Mouse (Mus musculus) megakaryocyte, embryonic 14.5 days (primary cell): ENCODE results near the gene Skil. TPM values are rescaled to one million over a fixed set of nuclear protein-coding genes. Genes with fewer than 3 reads are reported as not detected.
A peak's percentile ranks its signal among the peaks of the same experiment; 100 is the strongest.

Experiments used
- H3K27me3 ChIP-seq: replicated peaks from 2 replicates; pipeline ENCODE3; 2012; ENCODE audit warnings: inconsistent platforms
- H3K36me3 ChIP-seq: replicated peaks from 2 replicates; pipeline ENCODE3; 2012; ENCODE audit warnings: low read length, inconsistent platforms, mixed read lengths
- H3K4me1 ChIP-seq: 2 replicates; pipeline ENCODE4 v1.6.1; 2012; ENCODE audit warnings: inconsistent platforms
- H3K4me3 ChIP-seq: replicated peaks from 2 replicates; pipeline ENCODE3; 2012; ENCODE audit warnings: moderate library complexity, mild to moderate bottlenecking, inconsistent platforms
- H3K9me3 ChIP-seq: 2 replicates; pipeline ENCODE4 v1.6.1; 2012; ENCODE audit warnings: inconsistent platforms
- FLI1 ChIP-seq: IDR thresholded peaks from 2 replicates; pipeline ENCODE4 v1.6.1; 2012; ENCODE audit warnings: low read length, inconsistent platforms, mixed read lengths
- GATA1 ChIP-seq: IDR thresholded peaks from 3 replicates; pipeline ENCODE4 v1.6.1; 2012; ENCODE audit warnings: mixed read lengths, low read length, inconsistent platforms, borderline replicate concordance
- polyA plus RNA-seq: library from polyadenylated mRNA; stranded (reverse); fragments of >175 nt; gene quantifications from 2 replicates; pipeline ENCODE4 v1.2.3, GENCODE M21; 2012; ENCODE audit warnings: low replicate concordance; ENCODE audit not compliant: insufficient read depth

Skil gene
- polyA plus RNA-seq, 1 experiment = 1.2 TPM

DNA sequence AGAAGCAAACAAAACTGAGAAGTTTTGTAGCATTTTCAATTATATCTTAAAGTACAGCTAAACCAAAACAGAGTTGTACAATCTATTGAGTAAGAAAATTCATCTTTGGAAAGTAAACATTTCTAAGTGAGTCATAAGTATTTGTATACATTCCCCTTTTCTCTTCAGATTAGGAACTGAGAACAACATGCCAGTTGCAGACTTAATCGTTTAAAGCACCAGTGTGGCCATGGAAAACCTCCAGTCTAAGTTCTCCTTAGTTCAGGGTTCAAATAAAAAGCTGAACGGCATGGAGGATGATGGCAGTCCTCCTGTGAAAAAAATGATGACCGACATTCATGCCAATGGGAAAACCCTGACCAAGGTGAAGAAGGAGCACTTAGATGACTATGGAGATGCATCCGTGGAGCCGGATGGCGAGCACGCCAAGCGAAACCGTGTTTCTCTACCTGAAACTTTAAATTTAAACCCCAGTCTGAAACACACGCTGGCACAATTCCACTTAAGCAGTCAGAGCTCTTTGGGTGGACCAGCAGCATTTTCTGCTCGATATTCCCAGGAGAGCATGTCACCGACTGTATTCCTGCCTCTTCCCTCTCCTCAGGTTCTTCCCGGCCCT is 2.4 kb downstream of the Skil start:
- Histone ChIP-seq H3K36me3 (peaks cover 26% of the 10 kb centered on the region), H3K4me3 (peak overlapping the region; percentile 23), H3K4me1 (peaks cover 51% of the 10 kb centered on the region), H3K9me3 (no peaks in the 10 kb centered on the region), H3K27me3 (no peaks in the 10 kb centered on the region)
- no peak for TF ChIP-seq FLI1

DNA sequence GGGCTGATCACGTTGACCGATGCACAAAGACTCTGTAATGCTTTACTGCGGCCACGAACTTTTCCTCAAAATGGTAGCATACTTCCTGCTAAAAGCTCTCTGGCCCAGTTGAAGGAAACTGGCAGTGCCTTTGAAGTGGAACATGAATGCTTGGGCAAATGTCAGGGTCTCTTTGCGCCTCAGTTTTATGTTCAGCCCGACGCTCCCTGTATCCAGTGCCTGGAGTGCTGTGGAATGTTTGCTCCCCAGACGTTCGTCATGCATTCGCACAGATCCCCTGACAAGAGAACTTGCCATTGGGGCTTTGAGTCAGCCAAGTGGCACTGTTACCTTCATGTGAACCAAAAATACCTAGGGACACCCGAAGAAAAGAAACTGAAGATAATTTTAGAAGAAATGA is 3.1 kb downstream of the Skil start:
- H3K4me3 ChIP-seq = peak overlapping the region; percentile 65
- TF ChIP-seq FLI1 = no peak
- TF ChIP-seq GATA1 = no peak
- no peaks in the 10 kb centered on the region for H3K9me3 ChIP-seq
- peaks cover 49% of the 10 kb centered on the region for H3K4me1 ChIP-seq
- peaks cover 26% of the 10 kb centered on the region for H3K36me3 ChIP-seq
- no peaks in the 10 kb centered on the region for H3K27me3 ChIP-seq

DNA sequence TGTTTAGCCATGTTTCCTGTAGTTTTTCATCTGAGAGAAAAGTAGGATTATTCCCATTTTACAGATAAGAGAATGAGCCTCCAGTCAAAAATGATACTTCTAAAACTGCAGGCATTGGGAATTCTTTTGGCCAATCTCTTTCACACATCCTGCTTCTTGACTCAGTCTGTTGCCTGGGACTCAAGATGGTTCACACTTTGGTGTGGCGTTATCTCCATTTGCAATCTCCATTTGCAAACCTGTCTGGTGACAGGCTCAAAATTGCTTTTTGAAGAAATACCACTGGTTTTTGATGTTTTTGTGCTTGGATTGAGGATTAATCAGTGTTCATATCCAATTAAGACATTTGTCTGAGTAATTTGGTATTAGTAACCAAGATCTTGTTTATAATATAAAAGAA is 3.7 kb downstream of the Skil start:
- H3K36me3 ChIP-seq = peaks cover 26% of the 10 kb centered on the region
- no peaks in the 10 kb centered on the region for H3K9me3 ChIP-seq
- H3K4me1 ChIP-seq = peaks cover 45% of the 10 kb centered on the region
- TF ChIP-seq FLI1 = no peak
- TF ChIP-seq GATA1 = no peak
- no peaks in the 10 kb centered on the region for H3K27me3 ChIP-seq
- H3K4me3 ChIP-seq = no peak overlapping the region

DNA sequence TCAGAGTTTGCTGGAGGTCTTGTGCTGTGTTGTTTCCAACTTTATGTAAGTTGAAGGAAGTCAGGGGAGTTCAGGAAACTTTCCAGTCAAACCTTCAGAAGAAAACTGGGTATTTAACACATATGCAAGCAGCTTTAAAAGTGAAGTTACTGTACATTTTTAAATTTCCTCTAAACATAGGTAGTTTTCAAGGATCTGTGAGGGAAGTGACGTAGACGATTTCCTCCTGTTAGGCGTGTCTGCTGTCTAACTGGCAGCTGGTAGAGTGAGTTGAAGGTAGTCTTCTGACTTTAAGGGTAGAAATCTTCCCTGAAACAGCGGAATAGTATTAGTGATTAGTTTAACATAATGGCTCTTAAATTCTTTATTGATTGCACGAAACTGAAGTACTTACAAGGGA is 5.2 kb downstream of the Skil start:
- H3K9me3 ChIP-seq = no peaks in the 10 kb centered on the region
- no peaks in the 10 kb centered on the region for H3K27me3 ChIP-seq
- peaks cover 26% of the 10 kb centered on the region for H3K36me3 ChIP-seq
- H3K4me3 ChIP-seq = peak overlapping the region; percentile 53
- peaks cover 58% of the 10 kb centered on the region for H3K4me1 ChIP-seq
- no peak for TF ChIP-seq GATA1
- TF ChIP-seq FLI1 = no peak

DNA sequence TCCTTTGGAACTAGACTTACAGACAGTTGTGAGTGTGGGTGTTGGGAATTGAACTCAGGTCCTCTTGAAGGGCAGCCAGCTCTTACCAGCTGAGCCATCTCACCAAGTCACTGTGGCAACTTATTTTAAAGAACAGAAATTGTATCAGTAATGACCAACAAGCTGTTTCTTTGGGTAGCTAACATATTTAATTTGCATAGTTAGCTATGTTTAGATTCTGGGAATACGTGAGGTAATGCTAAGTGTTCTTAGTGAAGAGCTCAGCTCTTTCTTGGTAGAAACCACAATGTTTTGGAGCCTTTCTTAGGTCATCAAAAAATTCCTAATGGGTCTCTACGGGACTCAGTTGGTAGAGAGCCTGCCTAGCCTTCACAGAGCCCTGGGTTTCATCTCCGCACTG is 5.9 kb downstream of the Skil start:
- H3K4me1 ChIP-seq = peaks cover 61% of the 10 kb centered on the region
- TF ChIP-seq GATA1 (no peak), FLI1 (no peak)
- H3K36me3 ChIP-seq = peaks cover 26% of the 10 kb centered on the region
- no peaks in the 10 kb centered on the region for H3K27me3 ChIP-seq
- no peak overlapping the region for H3K4me3 ChIP-seq
- no peaks in the 10 kb centered on the region for H3K9me3 ChIP-seq

DNA sequence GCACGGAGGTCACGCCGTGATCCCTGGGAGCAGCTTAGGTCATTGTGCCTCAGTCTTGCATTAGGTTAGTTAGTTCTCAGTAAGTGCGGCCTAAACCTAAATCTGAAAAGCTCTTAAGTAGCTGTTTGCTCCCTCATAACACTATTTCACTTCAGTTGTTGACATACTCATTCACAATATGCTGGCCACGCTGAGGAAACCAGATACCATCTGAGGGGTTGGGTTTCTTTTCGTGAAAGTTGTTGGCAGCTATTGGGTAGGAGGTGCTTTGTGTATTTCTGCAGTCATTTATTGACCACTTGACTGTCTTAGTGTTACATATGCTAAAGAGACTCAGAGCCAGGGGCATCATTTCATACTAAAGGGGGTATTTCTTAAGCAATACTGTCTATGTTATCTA is 10.1 kb downstream of the Skil start:
- Histone ChIP-seq H3K36me3 (peaks cover 12% of the 10 kb centered on the region), H3K4me1 (peaks cover 52% of the 10 kb centered on the region), H3K9me3 (no peaks in the 10 kb centered on the region), H3K27me3 (no peaks in the 10 kb centered on the region), H3K4me3 (peak overlapping the region; percentile 46)
- TF ChIP-seq FLI1 (no peak), GATA1 (no peak)

DNA sequence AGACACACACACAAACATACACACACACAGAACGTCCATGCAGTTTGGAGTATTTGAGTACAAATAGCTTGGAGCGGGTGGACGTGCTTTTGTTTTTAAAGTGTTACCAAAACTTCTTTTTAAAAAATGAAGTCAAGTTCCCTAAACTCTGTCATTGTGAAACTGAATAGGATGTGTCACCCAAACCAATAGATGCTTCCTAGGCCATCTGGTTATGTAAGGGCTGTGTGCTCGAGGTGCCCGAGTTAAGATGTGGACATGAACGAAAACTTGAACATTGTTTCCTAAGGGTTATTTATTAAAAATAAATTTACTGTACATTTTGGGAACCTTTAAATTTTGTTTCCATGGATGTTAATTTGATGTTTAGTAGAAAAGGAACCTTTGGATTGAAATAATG is 11.7 kb downstream of the Skil start:
- Histone ChIP-seq H3K4me3 (no peak overlapping the region), H3K4me1 (peaks cover 54% of the 10 kb centered on the region), H3K9me3 (no peaks in the 10 kb centered on the region), H3K27me3 (no peaks in the 10 kb centered on the region), H3K36me3 (peaks cover 15% of the 10 kb centered on the region)
- no peak for TF ChIP-seq FLI1
- TF ChIP-seq GATA1 = no peak

DNA sequence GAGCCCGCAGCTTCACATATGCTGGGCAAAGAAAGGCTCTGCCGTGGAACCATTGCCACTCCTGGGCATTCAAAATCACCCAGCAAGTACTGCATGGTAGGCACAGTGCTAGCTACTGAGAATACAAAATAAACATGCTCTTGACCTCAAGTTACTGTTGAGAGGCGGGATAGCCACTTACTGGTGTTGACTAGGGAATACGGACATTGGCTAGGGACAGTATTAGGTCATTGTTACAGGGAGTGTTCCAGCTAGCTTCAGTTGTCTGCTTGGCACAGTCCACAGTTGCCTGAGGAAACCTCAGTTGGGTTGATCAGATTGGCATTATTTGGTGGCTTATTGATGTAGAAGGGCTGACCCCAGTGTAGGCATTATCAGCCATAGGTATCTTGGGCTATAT is 12.8 kb downstream of the Skil start:
- Histone ChIP-seq H3K36me3 (peaks cover 22% of the 10 kb centered on the region), H3K4me3 (no peak overlapping the region), H3K9me3 (no peaks in the 10 kb centered on the region), H3K4me1 (peaks cover 56% of the 10 kb centered on the region), H3K27me3 (no peaks in the 10 kb centered on the region)
- TF ChIP-seq GATA1 = no peak

DNA sequence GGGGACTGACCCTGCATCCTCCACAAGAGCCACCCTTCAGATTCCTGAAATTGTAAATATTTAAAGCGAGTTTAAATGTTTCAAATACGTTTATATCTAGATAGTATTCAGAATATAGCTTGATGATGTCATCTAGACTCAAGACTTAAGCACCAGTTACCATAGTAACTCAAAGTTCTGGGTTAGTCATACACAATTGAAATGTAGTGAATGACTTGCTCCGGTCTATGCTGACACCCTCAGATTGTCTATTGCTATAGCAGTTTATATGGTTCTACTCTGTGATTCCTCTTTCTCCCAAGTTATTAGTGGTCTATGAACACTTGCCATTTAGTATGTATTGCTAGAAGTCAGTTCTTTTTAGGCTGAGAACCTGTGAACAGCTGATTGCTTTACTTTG is 14.2 kb downstream of the Skil start:
- no peak for TF ChIP-seq GATA1
- no peak for TF ChIP-seq FLI1
- Histone ChIP-seq H3K9me3 (no peaks in the 10 kb centered on the region), H3K36me3 (peaks cover 36% of the 10 kb centered on the region), H3K4me3 (no peak overlapping the region), H3K4me1 (peaks cover 64% of the 10 kb centered on the region), H3K27me3 (no peaks in the 10 kb centered on the region)

DNA sequence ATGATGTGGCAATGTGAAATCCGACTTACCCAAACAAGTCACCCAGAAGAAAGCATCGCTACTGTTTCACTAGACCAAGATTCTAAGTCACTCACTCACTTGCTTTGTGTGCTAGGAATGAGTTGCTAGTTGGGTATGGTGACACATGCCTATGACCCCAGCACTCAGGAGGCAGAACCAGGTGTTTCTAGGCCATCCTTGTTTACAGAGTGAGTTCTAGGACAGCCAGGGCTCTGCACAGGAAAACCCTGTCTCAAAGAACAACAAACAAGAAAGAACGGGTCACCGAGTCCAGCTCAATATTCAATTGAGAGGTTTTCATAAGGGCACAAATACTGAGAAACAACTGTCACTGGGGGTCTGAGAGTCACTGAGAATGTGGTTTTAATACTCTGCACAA is 28.2 kb downstream of the Skil start:
- Histone ChIP-seq H3K4me1 (no peaks in the 10 kb centered on the region), H3K4me3 (no peak overlapping the region), H3K36me3 (peaks cover 62% of the 10 kb centered on the region), H3K9me3 (0 out of 2 replicates have a peak, but pooled peaks cover 4% of the 10 kb centered on the region), H3K27me3 (no peaks in the 10 kb centered on the region)
- TF ChIP-seq GATA1 = no peak
- TF ChIP-seq FLI1 = no peak

DNA sequence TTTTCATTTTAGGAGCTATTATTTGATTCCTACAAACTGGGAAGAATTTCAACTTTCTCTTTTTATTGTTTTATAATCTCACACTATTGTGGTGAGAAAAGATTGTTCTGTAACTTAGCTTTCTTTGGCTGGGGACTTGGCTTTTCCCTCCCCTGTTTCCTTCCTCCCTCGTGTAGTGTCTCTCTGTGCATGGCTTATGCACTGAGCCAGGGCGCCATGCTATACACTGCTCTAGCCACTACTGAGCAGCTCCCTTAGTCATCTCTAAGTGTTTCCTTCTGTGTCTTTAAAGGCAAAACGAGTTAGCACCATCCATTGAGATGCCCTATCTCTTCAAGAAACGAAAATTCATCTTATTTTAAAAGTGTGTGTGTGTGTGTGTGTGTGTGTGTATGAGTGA is 31.4 kb downstream of the Skil start:
- Histone ChIP-seq H3K9me3 (0 out of 2 replicates have a peak, but pooled peaks cover 4% of the 10 kb centered on the region), H3K36me3 (peaks cover 32% of the 10 kb centered on the region), H3K27me3 (no peaks in the 10 kb centered on the region), H3K4me3 (no peak overlapping the region), H3K4me1 (peaks cover 4% of the 10 kb centered on the region; the same call in 1 of the 2 replicates)
- TF ChIP-seq GATA1 = no peak
- TF ChIP-seq FLI1 = no peak
